Mouse (Mus musculus): Measurements from ENCODE around the gene Rap1gds1.

The Rap1gds1 gene

GRCm38 (mm10) chr3:138937241-138937640 is 137.8 kb downstream of the Rap1gds1 start:
- DNase-seq = no peak

DNA sequence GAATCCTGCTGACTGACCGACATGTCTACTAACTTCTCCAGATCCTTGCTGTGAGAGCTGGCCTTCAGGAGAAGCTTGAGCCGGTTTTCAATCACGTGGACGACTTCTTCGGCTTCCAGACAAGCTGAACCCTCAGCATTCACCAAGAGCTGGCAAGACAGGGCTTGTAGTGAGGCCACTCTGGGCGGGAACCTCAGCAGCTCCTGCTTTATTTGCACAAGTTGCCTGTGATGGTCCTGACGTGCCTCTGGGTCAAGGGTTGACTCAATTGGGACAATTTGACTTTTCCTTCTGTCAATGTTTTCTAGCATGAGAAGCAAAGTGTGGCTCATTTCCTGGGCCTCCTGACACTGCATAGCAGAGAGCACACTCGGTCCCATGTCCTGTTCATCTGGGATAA is 138.2 kb downstream of the Rap1gds1 start:
- DNase-seq = no peak

- DNase-seq = no peak
Measured at GRCm38 (mm10) chr3:138927437-138927836, 147.6 kb downstream of the Rap1gds1 start.

GRCm38 (mm10) chr3:138926161-138926560 is 148.8 kb downstream of the Rap1gds1 start:
- no peak for DNase-seq

DNA sequence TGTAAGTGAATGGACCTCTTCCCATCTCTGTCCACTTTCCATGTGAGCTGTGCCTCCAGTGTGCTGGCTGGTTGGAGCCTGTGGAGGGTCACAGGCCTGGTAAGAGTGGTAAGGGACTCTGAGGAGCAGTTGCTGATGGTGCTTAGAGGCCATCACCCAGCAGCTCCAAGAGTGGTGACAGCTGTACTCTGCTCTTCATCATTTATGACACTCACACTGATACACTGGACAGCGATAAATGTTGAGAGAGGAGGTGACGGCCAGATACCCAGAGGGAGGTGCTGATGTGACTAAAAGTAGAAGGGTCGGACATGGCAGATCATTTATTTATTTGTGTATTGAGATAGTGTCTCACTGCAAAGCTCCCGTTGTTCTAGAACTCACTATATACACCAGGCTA is 156.8 kb downstream of the Rap1gds1 start:
- DNase-seq = no peak

DNA sequence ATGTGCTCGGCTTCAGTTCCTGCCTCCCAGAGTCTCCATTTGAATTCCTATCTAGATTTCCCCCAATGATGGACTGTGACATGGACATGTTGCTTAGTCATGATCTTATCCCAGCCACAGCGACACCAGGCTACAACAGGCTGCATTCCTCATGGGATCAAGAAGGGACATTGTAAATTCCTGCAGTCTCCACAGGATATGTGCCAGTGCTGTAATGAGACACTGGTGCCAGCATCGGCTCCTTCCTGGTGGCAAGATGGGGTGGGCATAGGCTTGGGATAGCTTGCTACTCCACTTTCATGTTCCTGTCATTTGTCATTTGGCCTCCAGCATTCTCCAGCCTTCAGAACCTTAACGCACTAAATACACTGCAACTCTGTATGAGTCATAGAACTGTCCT is 158.0 kb downstream of the Rap1gds1 start:
- no peak for DNase-seq

DNA sequence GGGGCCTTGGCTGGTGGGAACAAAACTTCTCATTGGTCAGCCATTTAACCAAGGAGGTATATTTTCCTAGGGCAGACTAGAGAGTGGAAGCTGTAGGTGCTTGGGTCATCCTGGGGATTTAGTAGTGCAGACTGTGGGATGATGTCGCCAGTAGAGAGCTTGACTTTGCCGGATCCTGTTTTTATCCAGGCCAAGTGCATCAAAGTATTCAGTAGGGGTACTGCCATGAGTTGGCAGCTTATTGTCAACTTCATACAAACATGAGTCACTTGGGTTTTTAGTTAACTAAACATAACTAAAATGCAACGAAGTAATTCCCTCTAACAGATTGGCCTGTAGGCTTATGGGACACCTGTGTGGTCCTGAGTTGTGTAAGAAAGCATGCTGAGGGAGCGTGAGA is 158.4 kb downstream of the Rap1gds1 start:
- DNase-seq = no peak

DNA sequence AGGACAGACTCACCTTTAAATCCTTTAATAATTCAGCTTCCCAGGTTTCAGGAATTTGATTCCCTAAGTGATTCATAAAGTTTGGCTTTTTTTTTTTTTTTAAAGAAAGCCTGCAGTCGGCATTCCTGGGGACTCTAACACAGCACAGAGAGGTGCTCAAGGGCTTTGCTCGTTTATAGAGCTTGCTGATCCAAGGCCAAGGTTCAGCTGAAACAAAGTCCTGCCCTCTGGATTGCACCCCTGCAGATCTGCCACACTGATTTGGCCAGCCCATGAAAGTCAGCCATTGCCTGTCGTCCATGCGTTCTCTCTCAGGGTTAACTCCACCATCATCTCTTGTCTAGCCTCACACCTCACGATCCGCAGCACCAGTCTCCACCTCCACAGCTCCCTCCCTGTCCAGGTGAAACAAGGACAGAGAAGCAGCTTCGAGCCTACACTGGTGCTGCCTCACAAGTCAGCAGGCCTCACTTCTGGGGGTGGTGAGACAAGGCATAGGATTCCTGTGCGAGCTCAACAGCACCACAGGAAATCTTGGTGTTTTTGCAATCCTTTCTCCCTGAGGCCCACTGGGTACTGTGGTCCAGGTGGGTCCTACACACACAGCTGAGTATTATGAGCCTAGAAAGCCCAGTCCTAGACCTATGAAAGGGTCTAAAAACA is 160.2 kb downstream of the Rap1gds1 start:
- no peak for DNase-seq

- DNase-seq = no peak
Measured at GRCm38 (mm10) chr3:138912504-138912903, 162.5 kb downstream of the Rap1gds1 start.

DNA sequence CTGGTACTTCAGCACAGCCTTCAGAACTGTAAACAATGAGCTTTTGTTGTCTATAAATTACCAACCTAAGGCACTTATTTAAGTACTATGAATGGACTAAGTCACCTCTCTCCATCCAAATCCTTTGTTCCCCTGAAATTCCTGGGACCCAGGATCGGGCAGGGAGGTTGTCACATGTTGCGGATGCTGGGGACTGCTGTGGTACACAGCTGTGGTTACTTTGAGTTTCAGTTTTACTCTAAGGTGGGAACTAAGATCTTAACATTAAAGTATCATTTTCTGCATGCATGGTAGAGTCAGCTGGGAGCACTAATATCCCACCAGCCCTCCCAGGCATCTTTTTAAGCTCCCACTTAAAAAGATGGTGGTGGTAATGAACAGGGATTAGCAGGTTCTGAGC is 165.7 kb downstream of the Rap1gds1 start:
- no peak for DNase-seq

GRCm38 (mm10) chr3:138906112-138906880 is 168.7 kb downstream of the Rap1gds1 start:
- DNase-seq = peak; percentile 74

DNA sequence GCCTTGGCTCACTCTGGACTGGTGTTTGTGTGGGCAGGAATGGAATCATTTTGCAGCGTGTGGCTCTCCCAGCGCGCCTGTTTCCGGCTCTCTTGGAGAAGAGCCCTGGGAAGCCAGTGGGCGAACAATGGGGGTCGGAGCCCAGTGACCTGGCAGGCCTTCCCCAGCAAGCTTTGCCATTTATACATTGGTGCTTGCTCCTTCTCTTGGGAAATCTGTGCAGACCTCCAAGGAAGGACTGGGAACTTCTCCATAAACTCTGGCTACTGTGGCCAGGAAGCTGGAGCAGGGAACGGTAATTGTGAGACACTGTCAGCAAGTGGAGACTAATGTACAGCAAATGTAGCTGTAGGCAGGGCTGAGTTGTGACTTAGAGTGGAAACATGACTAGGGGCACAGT is 169.3 kb downstream of the Rap1gds1 start:
- peak; percentile 41 for DNase-seq

- peak; percentile 80 for DNase-seq
Measured at GRCm38 (mm10) chr3:138900571-138901141, 174.3 kb downstream of the Rap1gds1 start.

GRCm38 (mm10) chr3:138898055-138898454 is 176.9 kb downstream of the Rap1gds1 start:
- no peak for DNase-seq

GRCm38 (mm10) chr3:138897500-138897899 is 177.5 kb downstream of the Rap1gds1 start:
- no peak for DNase-seq

GRCm38 (mm10) chr3:138893520-138893919 is 181.5 kb downstream of the Rap1gds1 start:
- DNase-seq = no peak

GRCm38 (mm10) chr3:138889769-138890295 is 185.2 kb downstream of the Rap1gds1 start:
- DNase-seq = no peak

DNA sequence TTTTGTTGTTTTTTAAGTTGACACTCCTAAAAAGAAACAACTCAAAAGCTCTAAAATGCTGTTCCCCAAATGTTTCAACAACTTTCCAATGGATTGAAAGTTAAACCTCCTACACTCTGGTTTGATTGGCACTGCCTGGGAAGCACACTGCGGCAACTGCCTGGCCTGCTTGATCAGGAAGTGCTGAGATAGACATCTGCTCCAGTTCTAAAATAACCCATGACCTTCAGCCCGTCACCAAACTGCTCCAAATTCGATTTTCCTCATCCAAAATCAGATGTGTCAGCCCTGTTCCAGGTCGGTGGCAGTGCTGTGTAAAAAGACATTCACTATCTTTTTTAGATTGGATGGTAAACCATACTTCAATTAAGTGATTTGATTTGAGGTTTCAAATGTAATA is 185.8 kb downstream of the Rap1gds1 start:
- DNase-seq = no peak

- DNase-seq = no peak
Measured at GRCm38 (mm10) chr3:138886121-138886520, 188.9 kb downstream of the Rap1gds1 start.

- DNase-seq = no peak
Measured at GRCm38 (mm10) chr3:138881725-138882347, 193.2 kb downstream of the Rap1gds1 start.

DNA sequence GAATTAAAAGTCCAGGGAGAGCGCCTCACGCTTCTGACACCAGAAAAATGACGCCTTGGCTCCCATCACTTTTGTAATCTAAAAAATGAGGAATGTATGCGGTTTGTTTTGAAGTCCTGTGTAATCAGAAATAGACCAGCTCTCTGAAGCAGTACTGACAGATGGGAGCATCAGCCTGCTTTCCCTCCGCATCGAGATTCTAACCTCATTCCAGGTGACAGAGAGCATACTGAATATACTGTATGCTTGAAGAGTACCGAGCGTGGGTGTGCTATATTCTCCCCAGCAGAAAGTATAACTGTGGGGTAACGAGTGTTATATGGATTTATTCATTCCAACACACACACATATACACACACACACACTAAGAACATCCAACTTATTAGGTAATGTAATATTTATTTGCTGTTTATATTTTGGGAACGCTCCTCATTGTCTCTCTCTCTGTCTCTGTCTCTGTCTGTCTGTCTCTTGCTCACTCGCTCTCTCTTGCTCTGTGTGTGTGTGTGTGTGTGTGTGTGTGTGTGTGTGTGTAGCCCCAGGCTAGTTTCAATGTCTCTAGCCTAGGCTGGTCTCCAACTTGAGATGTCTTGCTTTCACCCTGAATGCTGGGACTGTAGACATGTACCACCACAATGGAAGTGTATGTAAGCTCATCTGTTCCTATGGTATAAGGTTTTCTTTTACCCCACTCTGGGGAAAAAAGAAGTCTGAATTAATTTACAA is 193.8 kb downstream of the Rap1gds1 start:
- peak; percentile 48 for DNase-seq

GRCm38 (mm10) chr3:138877741-138878140 is 197.3 kb downstream of the Rap1gds1 start:
- no peak for DNase-seq

DNA sequence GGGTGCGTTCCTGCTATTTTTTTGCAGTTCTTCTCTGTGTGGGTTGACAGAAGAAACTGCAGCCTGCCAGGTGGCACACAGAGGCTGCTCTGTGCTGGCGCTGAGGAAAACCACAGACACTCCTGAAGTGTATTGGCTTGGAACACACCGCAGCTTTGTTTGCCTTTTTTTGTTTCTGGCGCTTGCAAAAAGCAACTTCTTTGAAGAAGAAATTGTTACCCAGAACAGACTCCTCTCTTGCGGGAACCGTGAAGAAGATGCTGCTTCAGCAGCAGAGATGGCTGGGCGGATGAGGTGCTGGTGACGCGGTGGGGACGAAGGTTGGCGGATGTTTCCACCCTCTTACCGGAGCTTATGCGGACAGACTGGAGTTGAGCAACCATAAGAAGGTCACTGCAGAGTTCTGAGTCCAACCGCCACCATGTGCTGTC is 198.1 kb downstream of the Rap1gds1 start:
- DNase-seq = peak; percentile 64
